Mouse (Mus musculus) stomach, postnatal 0 days (tissue): ENCODE results near the gene Atp5d. TPM values are rescaled to one million over a fixed set of nuclear protein-coding genes. Genes with fewer than 3 reads are reported as not detected.

Experiments
- ATAC-seq: fragments of 200-750 bp; cut with Nextera tagmentation; 2 replicates; pipeline ENCODE4 v1.8.0; 2017; ENCODE audit not compliant: low FRiP score, low TSS enrichment
- DNase-seq: peaks from one replicate; pipeline ENCODE4 v3.0.0-alpha.2; 2016; ENCODE audit warnings: low spot score
- H3K27ac ChIP-seq: fragments of 300-500 bp; sonication (generic); replicated peaks from 2 replicates; pipeline ENCODE4 v1.5.1; 2014; ENCODE audit warnings: mild to moderate bottlenecking, control low read depth
- H3K27me3 ChIP-seq: fragments of 300-500 bp; sonication (generic); 2 replicates; pipeline ENCODE4 v1.6.1; 2014; ENCODE audit warnings: low read length; ENCODE audit not compliant: control insufficient read depth, insufficient read depth
- H3K36me3 ChIP-seq: fragments of 300-500 bp; sonication (generic); 2 replicates; pipeline ENCODE4 v1.6.1; 2014; ENCODE audit warnings: low read length, mixed read lengths; ENCODE audit not compliant: control insufficient read depth, insufficient read depth
- H3K4me1 ChIP-seq: fragments of 300-500 bp; sonication (generic); replicated peaks from 2 replicates; pipeline ENCODE4 v1.6.1; 2014; ENCODE audit warnings: antibody characterized with exemption; ENCODE audit not compliant: control insufficient read depth, insufficient read depth
- H3K4me2 ChIP-seq: fragments of 300-500 bp; sonication (generic); replicated peaks from 2 replicates; pipeline ENCODE4 v1.6.1; 2014; ENCODE audit warnings: low read depth, mild to moderate bottlenecking, control low read depth, moderate library complexity
- H3K4me3 ChIP-seq: fragments of 300-500 bp; sonication (generic); 2 replicates; pipeline ENCODE4 v1.5.1; 2014; ENCODE audit warnings: low read depth, low read length, control low read depth
- H3K9ac ChIP-seq: fragments of 300-500 bp; sonication (generic); 2 replicates; pipeline ENCODE4 v1.6.1; 2014; ENCODE audit warnings: mild to moderate bottlenecking, low read length, control low read depth, mixed read lengths
- H3K9me3 ChIP-seq: fragments of 300-500 bp; sonication (generic); 2 replicates; pipeline ENCODE4 v1.6.1; 2016; ENCODE audit warnings: low read length; ENCODE audit not compliant: control insufficient read depth
- CTCF ChIP-seq: IDR thresholded peaks from 2 replicates; pipeline ENCODE4 v1.5.1; 2016; ENCODE audit warnings: antibody characterized with exemption, low read depth, mild to moderate bottlenecking, moderate library complexity
- EP300 ChIP-seq: optimal IDR thresholded peaks from 2 replicates; pipeline ENCODE3; 2016; ENCODE audit warnings: antibody characterized with exemption
- WGBS: fragments of 180-500 bp; shearing (Covaris S2); extraction: QIAGEN DNeasy Blood & Tissue Kit; methylation state at CpG from one replicate; pipeline ENCODE4 v1.1.7; 2014; 5-methylcytosine and 5-hydroxymethylcytosine counted together
- polyA plus RNA-seq: library from polyadenylated mRNA; unstranded; fragments of >200 nt; fragmentation: Nextera tagmentation; extraction: Ambion mirVana; gene quantifications from 2 replicates; pipeline ENCODE4 v1.2.1, GENCODE M21; 2015

Gene Atp5d
- polyA plus RNA-seq, 1 experiment from 2014 or later: 705 TPM

DNA sequence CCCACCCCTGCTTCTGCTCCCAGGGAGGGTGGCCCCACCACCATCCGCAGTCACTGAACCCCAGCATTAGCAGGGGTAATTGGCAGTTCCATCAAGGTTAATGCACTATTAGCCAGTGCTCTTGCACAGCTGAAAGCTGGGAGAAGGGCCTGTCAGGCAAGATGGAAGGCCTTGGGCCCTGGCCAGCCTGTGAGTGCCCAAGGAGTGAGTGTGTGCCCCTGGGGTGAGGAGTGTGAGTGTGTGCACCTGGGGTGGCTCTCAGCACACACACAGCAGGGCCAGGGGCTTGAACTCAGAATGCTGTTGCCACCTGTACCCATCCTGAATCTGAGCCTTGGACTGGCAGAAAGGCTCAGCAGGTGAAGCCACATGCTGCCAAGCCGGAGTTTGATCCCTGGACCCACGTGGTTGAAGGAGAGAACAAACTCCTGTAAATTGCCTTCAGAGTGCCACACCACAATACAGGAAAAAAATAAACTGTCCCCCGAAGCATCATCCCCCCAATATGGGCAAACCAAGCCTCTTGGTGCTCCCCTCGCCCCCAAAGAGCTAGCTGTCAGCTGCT, 37.9 kb downstream of the Atp5d start:
- Histone ChIP-seq H3K9me3 (no peaks in the 10 kb centered on the region), H3K27me3 (no peaks in the 10 kb centered on the region), H3K4me2 (no peak overlapping the region), H3K4me3 (no peak overlapping the region), H3K27ac (no peak overlapping the region), H3K4me1 (peaks cover 2% of the 10 kb centered on the region; the same call in 1 of the 2 replicates), H3K9ac (no peak overlapping the region), H3K36me3 (peaks cover 10% of the 10 kb centered on the region)
- TF ChIP-seq EP300: no peak
- TF ChIP-seq CTCF: no peak
- 82% methylated on average over 5 of the region's 5 CpGs for WGBS
- ATAC-seq (no peak), DNase-seq (no peak)

DNA sequence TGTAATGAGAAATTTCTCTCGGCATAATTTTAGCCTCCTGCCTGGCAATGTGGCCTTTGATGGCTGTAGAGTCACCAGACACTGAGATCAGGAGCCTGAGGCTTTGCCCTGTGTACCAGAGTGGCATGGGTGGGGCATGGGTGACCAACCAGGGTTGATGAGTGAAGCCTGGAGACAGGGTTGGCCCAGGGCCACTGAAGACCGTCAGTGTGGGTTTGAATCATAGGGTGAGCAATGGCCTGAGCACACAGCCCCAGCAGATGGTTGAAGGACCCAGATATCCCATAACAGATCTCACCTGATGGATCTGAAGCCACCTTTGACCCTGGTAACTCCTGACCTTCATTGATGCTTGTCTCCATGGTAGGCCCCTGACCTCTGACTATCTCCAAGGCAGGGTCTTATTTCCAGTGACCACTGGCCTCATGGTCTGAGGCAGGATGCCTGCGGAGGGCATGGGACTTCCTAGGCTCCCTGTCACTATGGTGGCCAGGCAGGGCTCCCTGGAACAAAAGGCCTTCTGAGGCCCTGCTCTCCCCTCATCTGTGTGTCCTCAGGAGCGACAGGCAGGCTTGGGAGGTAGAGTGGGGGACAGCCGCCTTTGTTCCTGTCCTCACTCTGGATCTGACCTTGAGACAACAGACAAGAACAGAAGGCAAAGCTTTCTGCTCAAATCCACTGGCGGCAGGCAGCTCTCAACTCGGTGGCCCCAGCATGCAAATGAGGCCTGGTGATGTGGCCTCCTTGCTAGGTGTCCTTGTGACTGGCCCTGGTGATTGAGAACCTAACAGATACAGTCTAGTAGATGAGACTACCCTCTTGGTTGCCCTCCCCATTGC, 39.2 kb downstream of the Atp5d start:
- no peak for TF ChIP-seq EP300
- TF ChIP-seq CTCF: no peak
- Histone ChIP-seq H3K4me2 (no peak overlapping the region), H3K4me3 (no peak overlapping the region), H3K4me1 (no peaks in the 10 kb centered on the region; the same call in 1 of the 2 replicates), H3K36me3 (no peaks in the 10 kb centered on the region), H3K9me3 (no peaks in the 10 kb centered on the region), H3K9ac (no peak overlapping the region), H3K27ac (no peak overlapping the region), H3K27me3 (no peaks in the 10 kb centered on the region)
- WGBS: 76% methylated on average over 7 of the region's 7 CpGs
- DNase-seq (no peak), ATAC-seq (no peak)

DNA sequence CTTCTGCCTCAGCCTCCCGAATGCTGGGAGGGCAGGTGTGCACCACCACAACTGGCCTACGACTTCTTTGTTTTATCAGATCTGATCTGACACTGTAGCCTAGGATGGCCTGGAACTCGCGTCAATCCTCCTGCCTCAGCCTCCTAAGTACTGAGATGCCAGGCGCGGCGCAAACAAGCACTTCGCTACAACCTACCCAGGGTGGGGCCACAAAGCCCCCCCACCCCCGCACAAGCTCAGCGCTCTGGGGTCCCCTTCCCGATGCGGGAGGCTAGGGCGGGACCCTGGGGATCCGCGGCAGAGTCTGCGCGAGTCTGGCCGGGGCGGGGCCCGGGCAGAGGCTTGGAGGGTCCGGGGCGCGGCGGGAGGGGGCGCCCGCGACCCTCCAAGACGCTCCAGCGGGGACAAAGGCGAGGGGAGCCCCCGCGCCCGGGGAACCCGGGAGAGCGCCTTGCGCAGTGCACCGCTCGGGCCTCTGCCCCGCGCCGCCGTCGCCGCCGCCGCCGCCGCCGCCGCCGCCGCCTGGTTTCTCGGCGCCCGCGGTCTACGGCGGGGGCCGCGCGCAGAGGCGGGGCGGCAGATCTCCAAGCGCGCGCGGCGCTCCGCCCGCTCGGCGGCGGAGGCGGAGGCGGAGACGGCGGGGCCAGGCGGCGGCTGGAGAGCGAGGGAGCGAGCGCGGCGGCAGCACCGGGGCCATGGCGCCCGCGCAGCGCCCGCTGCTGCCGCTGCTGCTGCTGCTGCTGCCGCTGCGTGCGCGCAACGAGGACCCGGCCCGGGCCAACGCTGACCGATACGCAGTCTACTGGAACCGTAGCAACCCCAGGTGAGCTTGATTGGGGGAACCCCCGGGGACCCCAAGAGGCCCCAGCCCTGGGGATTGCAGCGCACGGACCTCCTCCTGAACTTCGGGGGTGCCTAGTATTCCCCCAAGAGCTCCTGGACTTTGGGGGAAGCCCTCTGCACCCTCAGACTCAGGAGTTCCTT, 40.9 kb downstream of the Atp5d start, which contains the start of gene Efna2:
TSS of gene Efna2 (plus strand) at position 415 of the 984 bp plus-strand sequence.
- Histone ChIP-seq H3K36me3 (no peaks in the 10 kb centered on the region), H3K27ac (peak within 1 kb of the TSS; percentile 35; the same call in 1 of the 2 replicates), H3K9ac (peak within 1 kb of the TSS; percentile 71), H3K4me2 (peak within 1 kb of the TSS; percentile 69), H3K4me1 (no peaks in the 10 kb centered on the region; the same call in 1 of the 2 replicates), H3K27me3 (no peaks in the 10 kb centered on the region), H3K9me3 (no peaks in the 10 kb centered on the region), H3K4me3 (peak within 1 kb of the TSS; percentile 62)
- TF ChIP-seq CTCF: no peak
- TF ChIP-seq EP300: no peak
- DNase-seq (peak; percentile 57), ATAC-seq (peak; percentile 8; the same call in 1 of the 2 replicates)
- 3% methylated on average over 66 of the region's 106 CpGs for WGBS

DNA sequence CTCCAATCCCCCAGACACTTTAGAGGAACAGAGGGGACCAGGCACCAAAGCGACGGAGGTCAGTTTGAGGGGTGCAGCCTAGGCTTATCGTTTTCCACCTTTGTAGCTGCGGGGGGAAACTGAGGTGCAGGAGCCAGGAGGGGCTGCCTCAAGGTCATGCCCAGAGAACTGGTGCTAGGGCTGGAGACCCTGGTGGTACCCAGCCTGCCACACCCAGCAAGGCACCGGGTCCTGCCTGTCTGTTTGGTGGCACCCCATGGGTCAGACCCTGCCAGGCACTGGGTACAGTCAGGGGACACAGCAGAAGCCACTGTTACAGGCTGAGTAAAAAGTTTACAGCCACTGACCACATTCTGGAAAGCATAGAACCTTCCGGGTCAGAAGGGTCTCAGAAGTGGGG, 41.9 kb downstream of the Atp5d start:
- 53% methylated on average over 6 of the region's 6 CpGs for WGBS
- no peak overlapping the region for H3K27ac ChIP-seq
- DNase-seq (no peak), ATAC-seq (no peak)
- H3K4me2 ChIP-seq: peak overlapping the region; percentile 69
- H3K4me3 ChIP-seq: peak overlapping the region; percentile 62
- no peaks in the 10 kb centered on the region for H3K27me3 ChIP-seq
- no peaks in the 10 kb centered on the region for H3K9me3 ChIP-seq
- no peaks in the 10 kb centered on the region for H3K36me3 ChIP-seq
- H3K4me1 ChIP-seq: no peaks in the 10 kb centered on the region; the same call in 1 of the 2 replicates
- H3K9ac ChIP-seq: 0 out of 2 replicates have a peak overlapping the region, but pooled peaks have one; percentile 8
- no peak for TF ChIP-seq EP300
- TF ChIP-seq CTCF: no peak

DNA sequence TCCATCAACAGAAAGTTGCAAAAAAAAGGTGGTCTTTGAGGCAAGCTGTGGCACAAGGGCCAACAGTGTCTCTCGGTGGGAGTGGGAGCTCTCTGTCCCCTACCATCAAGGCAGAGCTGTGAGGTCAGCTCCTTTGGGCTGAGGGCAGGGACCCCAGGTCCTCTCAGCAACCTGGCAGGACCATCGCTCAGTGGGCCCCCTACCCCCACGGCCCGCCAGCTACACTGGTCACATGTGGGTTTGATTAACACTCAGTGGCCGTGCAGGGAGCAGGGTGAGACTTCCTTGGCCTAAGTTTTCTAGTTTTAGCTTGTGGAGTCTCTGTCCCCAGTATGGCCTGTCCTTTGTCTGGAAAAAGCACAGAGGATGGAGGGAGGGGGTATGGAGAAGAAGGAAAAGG, 42.4 kb downstream of the Atp5d start:
- no peaks in the 10 kb centered on the region for H3K36me3 ChIP-seq
- no peak for TF ChIP-seq EP300
- no peak for TF ChIP-seq CTCF
- H3K4me3 ChIP-seq: no peak overlapping the region
- H3K9me3 ChIP-seq: no peaks in the 10 kb centered on the region
- H3K27ac ChIP-seq: no peak overlapping the region
- 58% methylated on average over 5 of the region's 5 CpGs for WGBS
- H3K4me1 ChIP-seq: no peaks in the 10 kb centered on the region; the same call in 1 of the 2 replicates
- H3K9ac ChIP-seq: no peak overlapping the region
- no peaks in the 10 kb centered on the region for H3K27me3 ChIP-seq
- H3K4me2 ChIP-seq: no peak overlapping the region
- no peak for DNase-seq
- no peak for ATAC-seq
